10 mouse cellular contexts compared by ENCODE assay signal in the genomic region with DNA sequence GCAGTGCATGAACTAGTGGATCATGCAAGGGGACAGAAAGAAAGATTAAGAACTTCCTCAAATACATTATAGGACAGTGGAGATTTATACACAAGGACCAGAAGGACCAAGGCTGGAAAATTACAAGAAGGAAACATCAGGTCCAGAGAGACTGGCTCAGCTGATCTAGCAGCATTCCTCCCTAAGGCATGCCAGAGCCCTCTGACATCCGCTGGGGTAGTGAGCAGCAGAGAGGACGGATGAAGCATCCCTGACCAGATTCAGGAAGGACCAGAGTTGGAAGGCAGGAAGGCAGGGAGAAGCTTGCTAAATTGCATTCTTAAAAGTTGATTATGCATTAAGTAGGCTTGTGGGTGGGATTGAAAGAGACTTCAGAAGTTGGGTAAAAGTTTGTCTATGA.
"Had no signal": no experiment of that assay in that cellular context is flagged by ENCODE, and none has a peak within 500 bp of the region (broad histone marks: within the 10 kb centered on the region; RNA-seq: fewer than 3 reads in every experiment).

No protein-coding gene starts in this region.

- H3K36me3 ChIP-seq: limb, embryonic 13.5 days; midbrain, embryonic 13.5 days had no signal

- ATAC-seq: intestine, embryonic 16.5 days; midbrain, embryonic 13.5 days had no signal

- DNase-seq: left cerebral cortex, postnatal 4 days; lung, adult 18-20 months; lung, postnatal 10 days; lung, postnatal 4 days; right cerebral cortex, postnatal 14 days; thymus, postnatal 36 days had no signal

- H3K4me2 ChIP-seq: limb, embryonic 13.5 days; midbrain, embryonic 13.5 days had no signal

- H3K27me3 ChIP-seq: limb, embryonic 13.5 days had no signal

- H3K9ac ChIP-seq: limb, embryonic 13.5 days; liver, embryonic 14.5 days; midbrain, embryonic 13.5 days had no signal

- H3K4me3 ChIP-seq: limb, embryonic 13.5 days; midbrain, embryonic 13.5 days had no signal

- H3K27ac ChIP-seq: limb, embryonic 13.5 days; liver, embryonic 14.5 days; midbrain, embryonic 13.5 days had no signal

- H3K9me3 ChIP-seq: limb, embryonic 13.5 days; midbrain, embryonic 13.5 days had no signal
